35 mouse cellular contexts compared by ENCODE assay signal in the genomic region with DNA sequence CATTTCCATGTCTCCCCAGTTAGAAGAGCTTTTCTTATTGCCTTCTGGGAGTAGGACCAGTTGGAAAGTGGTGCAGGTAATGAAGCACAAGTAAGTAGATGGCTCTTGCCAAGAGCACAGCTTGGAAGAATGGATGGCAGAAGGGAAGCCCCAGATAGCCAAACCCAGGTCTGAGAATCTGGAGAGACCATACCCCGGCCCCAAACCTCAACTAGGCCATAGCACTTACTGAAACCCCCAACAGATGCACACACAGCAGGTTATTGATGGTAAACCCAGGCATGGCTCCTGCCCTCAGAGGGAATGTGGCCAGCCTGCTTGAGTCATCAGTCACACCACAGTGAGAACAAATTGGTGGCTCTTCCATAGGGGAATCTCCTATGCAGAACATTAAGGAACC. TPM values are rescaled to one million over a fixed set of nuclear protein-coding genes. Genes with fewer than 3 reads are reported as not detected.
A peak's percentile ranks its signal among the peaks of the same experiment; 100 is the strongest.
DNase-seq lines count a peak whose midpoint lies in the region; ATAC-seq lines count a peak whose summit lies in the region.
"Had no signal": no experiment of that assay in that cellular context is flagged by ENCODE, and none has a peak within 500 bp of the region (broad histone marks: within the 10 kb centered on the region; RNA-seq: fewer than 3 reads in every experiment).

No protein-coding gene starts in this region.

- H3K9me3 ChIP-seq in hindbrain, embryonic 16.5 days (ENCODE audit: control insufficient read depth, low read length) = no peaks in the 10 kb centered on the region
- no peaks in the 10 kb centered on the region for H3K9me3 ChIP-seq in hindbrain, embryonic 10.5 days
- H3K9me3 ChIP-seq: forebrain, embryonic 12.5 days; heart, embryonic 10.5 days; heart, embryonic 15.5 days; hindbrain, embryonic 12.5 days; limb, embryonic 13.5 days; lung, embryonic 15.5 days; midbrain, embryonic 12.5 days; neural tube, embryonic 13.5 days; stomach, embryonic 15.5 days had no signal

- no peaks in the 10 kb centered on the region for H3K36me3 ChIP-seq in hindbrain, embryonic 16.5 days (ENCODE audit: control insufficient read depth, insufficient read depth, low read length)
- no peaks in the 10 kb centered on the region for H3K36me3 ChIP-seq in hindbrain, embryonic 10.5 days
- H3K36me3 ChIP-seq: forebrain, embryonic 12.5 days; heart, embryonic 10.5 days; heart, embryonic 15.5 days; hindbrain, embryonic 12.5 days; limb, embryonic 13.5 days; lung, embryonic 15.5 days; midbrain, embryonic 12.5 days; neural tube, embryonic 13.5 days; stomach, embryonic 15.5 days had no signal

- no peak overlapping the region for H3K4me2 ChIP-seq in hindbrain, embryonic 16.5 days (ENCODE audit: low read length)
- H3K4me2 ChIP-seq: forebrain, embryonic 12.5 days; heart, embryonic 15.5 days; hindbrain, embryonic 12.5 days; limb, embryonic 13.5 days; liver, embryonic 11.5 days; lung, embryonic 15.5 days; midbrain, embryonic 12.5 days; neural tube, embryonic 13.5 days; stomach, embryonic 15.5 days had no signal

- ATAC-seq in hindbrain, embryonic 16.5 days = peak; percentile 71
- ATAC-seq: activated CD4-positive, CD25-positive, alpha-beta regulatory T cell, adult 4 months; inflammation-experienced regulatory T-cells, adult 6 months had no signal

- H3K27ac ChIP-seq in hindbrain, embryonic 16.5 days (ENCODE audit: low read depth, low read length) = no peak overlapping the region
- H3K27ac ChIP-seq in hindbrain, embryonic 10.5 days = no peak overlapping the region
- H3K27ac ChIP-seq: forebrain, embryonic 12.5 days; heart, embryonic 10.5 days; heart, embryonic 15.5 days; hindbrain, embryonic 12.5 days; left cerebral cortex, adult 2 months; limb, embryonic 13.5 days; lung, embryonic 15.5 days; midbrain, embryonic 12.5 days; neural tube, embryonic 13.5 days; stomach, embryonic 15.5 days had no signal

- H3K4me3 ChIP-seq in hindbrain, embryonic 16.5 days (ENCODE audit: low read length) = no peak overlapping the region
- H3K4me3 ChIP-seq in hindbrain, embryonic 10.5 days = no peak overlapping the region
- H3K4me3 ChIP-seq: erythroblast, embryonic 14.5 days; forebrain, embryonic 12.5 days; heart, embryonic 10.5 days; heart, embryonic 15.5 days; hindbrain, embryonic 12.5 days; left cerebral cortex, adult 2 months; limb, embryonic 13.5 days; lung, embryonic 15.5 days; midbrain, embryonic 12.5 days; neural tube, embryonic 13.5 days; stomach, embryonic 15.5 days had no signal

- WGBS in hindbrain, embryonic 16.5 days = 70% methylated on average over 1 of the region's 1 CpGs
- 96% methylated on average over 1 of the region's 1 CpGs for WGBS in hindbrain, embryonic 10.5 days

- H3K9ac ChIP-seq in hindbrain, embryonic 16.5 days (ENCODE audit: low read depth, low read length) = no peak overlapping the region
- H3K9ac ChIP-seq: forebrain, embryonic 12.5 days; heart, embryonic 15.5 days; hindbrain, embryonic 12.5 days; limb, embryonic 13.5 days; lung, embryonic 15.5 days; midbrain, embryonic 12.5 days; neural tube, embryonic 13.5 days; stomach, embryonic 15.5 days had no signal

- no peaks in the 10 kb centered on the region for H3K27me3 ChIP-seq in hindbrain, embryonic 16.5 days (replicated peaks; ENCODE audit: control insufficient read depth, insufficient read depth, low read length)
- H3K27me3 ChIP-seq in hindbrain, embryonic 10.5 days (ENCODE audit: insufficient read depth, poor library complexity, severe bottlenecking) = no peaks in the 10 kb centered on the region
- H3K27me3 ChIP-seq: forebrain, embryonic 12.5 days; heart, embryonic 15.5 days; hindbrain, embryonic 12.5 days; limb, embryonic 13.5 days; lung, embryonic 15.5 days; midbrain, embryonic 12.5 days; neural tube, embryonic 13.5 days; stomach, embryonic 15.5 days had no signal

- no peaks in the 10 kb centered on the region; the same call in 1 of the 2 replicates for H3K4me1 ChIP-seq in hindbrain, embryonic 16.5 days (ENCODE audit: control insufficient read depth, insufficient read depth, low read depth, low read length)
- no peaks in the 10 kb centered on the region for H3K4me1 ChIP-seq in hindbrain, embryonic 10.5 days (replicated peaks)
- H3K4me1 ChIP-seq: forebrain, embryonic 12.5 days; heart, embryonic 10.5 days; heart, embryonic 15.5 days; limb, embryonic 13.5 days; lung, embryonic 15.5 days; midbrain, embryonic 12.5 days; stomach, embryonic 15.5 days had no signal

- no peak for DNase-seq in hindbrain, embryonic 10.5 days (ENCODE audit: low spot score)
- DNase-seq in cerebellum, adult 11 months = peak; percentile 90
- DNase-seq in cerebellum, adult 9-10 months = peak; percentile 98
- DNase-seq in cerebellum, postnatal 36 days = peak; percentile 89 to 94
- DNase-seq in embryo, embryonic 10 days (ENCODE audit: low spot score) = no peak
- no peak for DNase-seq in lung, postnatal 25 days (ENCODE audit: low spot score)
- DNase-seq: adrenal gland, adult 8-10 months; gastrocnemius, postnatal 25 days; heart, adult 11 months; kidney, adult 11 months; kidney, postnatal 14 days; layer of hippocampus, adult 9-11 months; lung, postnatal 36 days; thymus, postnatal 14 days had no signal

RNA-seq across cellular contexts. Expression of gene Kcna10, which starts 10.3 kb away (rescaled TPM):
- not detected in 2 replicates for polyA plus RNA-seq in hindbrain, embryonic 16.5 days (2015; fragmentation: Nextera tagmentation; extraction: Ambion mirVana)
- polyA plus RNA-seq in hindbrain, embryonic 10.5 days (2016; fragmentation: Nextera tagmentation; extraction: Ambion mirVana) = not detected in 2 replicates
- polyA plus RNA-seq: activated CD4-positive, CD25-positive, alpha-beta regulatory T cell, adult 4 months; C2C12; embryonic facial prominence, embryonic 14.5 days; erythroblast, embryonic 14.5 days; forebrain, embryonic 12.5 days; heart, embryonic 10.5 days; heart, embryonic 15.5 days; hindbrain, embryonic 12.5 days; inflammation-experienced regulatory T-cells, adult 6 months; kidney, embryonic 14.5 days; limb, embryonic 13.5 days; liver, embryonic 11.5 days; liver, embryonic 16.5 days; lung, embryonic 15.5 days; midbrain, embryonic 12.5 days; neural tube, embryonic 13.5 days; small intestine, adult 2 months; stomach, embryonic 15.5 days; urinary bladder, adult 2 months had no signal

RNA-seq across cellular contexts. Expression of gene Cym, which starts 49.0 kb away (rescaled TPM):
- polyA plus RNA-seq in hindbrain, embryonic 16.5 days (2015; fragmentation: Nextera tagmentation; extraction: Ambion mirVana) = 0.12 and 0.13 TPM in 2 replicates
- polyA plus RNA-seq in hindbrain, embryonic 10.5 days (2016; fragmentation: Nextera tagmentation; extraction: Ambion mirVana) = not detected in 2 replicates
- polyA plus RNA-seq: C2C12; embryonic facial prominence, embryonic 14.5 days; erythroblast, embryonic 14.5 days; forebrain, embryonic 12.5 days; heart, embryonic 10.5 days; hindbrain, embryonic 12.5 days; kidney, embryonic 14.5 days; limb, embryonic 13.5 days; midbrain, embryonic 12.5 days; urinary bladder, adult 2 months had no signal

RNA-seq across cellular contexts. Expression of gene A630076J17Rik, which starts 57.9 kb away (rescaled TPM):
- not detected in 2 replicates for polyA plus RNA-seq in hindbrain, embryonic 16.5 days (2015; fragmentation: Nextera tagmentation; extraction: Ambion mirVana)
- not detected in 2 replicates for polyA plus RNA-seq in hindbrain, embryonic 10.5 days (2016; fragmentation: Nextera tagmentation; extraction: Ambion mirVana)
- polyA plus RNA-seq: activated CD4-positive, CD25-positive, alpha-beta regulatory T cell, adult 4 months; embryonic facial prominence, embryonic 14.5 days; erythroblast, embryonic 14.5 days; forebrain, embryonic 12.5 days; heart, embryonic 10.5 days; hindbrain, embryonic 12.5 days; kidney, embryonic 14.5 days; limb, embryonic 13.5 days; liver, embryonic 11.5 days; liver, embryonic 16.5 days; midbrain, embryonic 12.5 days; neural tube, embryonic 13.5 days; small intestine, adult 2 months; urinary bladder, adult 2 months had no signal

Comparison
In these comparisons a context has a peak if more than half of its experiments do, and no peak if none do; other contexts are left out.
1. DNase-seq: peak in cerebellum, adult 11 months (single experiment), cerebellum, adult 9-10 months (single experiment) and cerebellum, postnatal 36 days (2 of 2); none in hindbrain, embryonic 10.5 days (single experiment), embryo, embryonic 10 days (single experiment) and lung, postnatal 25 days (single experiment).